Mouse (Mus musculus) forebrain, embryonic 13.5 days (tissue): ENCODE results near the gene Slc6a18. TPM values are rescaled to one million over a fixed set of nuclear protein-coding genes. Genes with fewer than 3 reads are reported as not detected.
A peak's percentile ranks its signal among the peaks of the same experiment; 100 is the strongest.
"Not testable (repeated sequence)": the region's sequence is repeated elsewhere in the genome, so short reads cannot be mapped to it uniquely, and the experiment has no call there.

Experiments
- ATAC-seq: fragments of 200-750 bp; cut with Nextera tagmentation; 2 replicates; pipeline ENCODE4 v1.8.0; 2017
- H3K27ac ChIP-seq: fragments of 300-500 bp; sonication (generic); 2 replicates; pipeline ENCODE4 v1.5.1; 2015; ENCODE audit warnings: inconsistent platforms, mild to moderate bottlenecking, moderate library complexity
- H3K27me3 ChIP-seq: fragments of 300-500 bp; sonication (generic); 2 replicates; pipeline ENCODE4 v1.6.1; 2015; ENCODE audit warnings: mild to moderate bottlenecking, inconsistent platforms
- H3K36me3 ChIP-seq: fragments of 300-500 bp; sonication (generic); 2 replicates; pipeline ENCODE4 v1.6.1; 2015; ENCODE audit warnings: mild to moderate bottlenecking, inconsistent platforms; ENCODE audit not compliant: poor library complexity, severe bottlenecking
- H3K4me1 ChIP-seq: fragments of 300-500 bp; sonication (generic); 2 replicates; pipeline ENCODE4 v1.6.1; 2015; ENCODE audit warnings: inconsistent platforms
- H3K4me2 ChIP-seq: fragments of 300-500 bp; sonication (generic); 2 replicates; pipeline ENCODE4 v1.6.1; 2015; ENCODE audit warnings: inconsistent platforms, mild to moderate bottlenecking, moderate library complexity
- H3K4me3 ChIP-seq: fragments of 300-500 bp; sonication (generic); 2 replicates; pipeline ENCODE4 v1.5.1; 2015; ENCODE audit warnings: mild to moderate bottlenecking, inconsistent platforms
- H3K9ac ChIP-seq: fragments of 300-500 bp; sonication (generic); 2 replicates; pipeline ENCODE4 v1.6.1; 2015; ENCODE audit warnings: mild to moderate bottlenecking, inconsistent platforms
- H3K9me3 ChIP-seq: fragments of 300-500 bp; sonication (generic); replicated peaks from 2 replicates; pipeline ENCODE4 v1.6.1; 2016; ENCODE audit warnings: inconsistent platforms
- WGBS: fragments of 180-500 bp; shearing (Covaris S2); methylation state at CpG from one replicate; pipeline ENCODE4 v1.1.7; 2015; 5-methylcytosine and 5-hydroxymethylcytosine counted together
- polyA plus RNA-seq: library from polyadenylated mRNA; unstranded; fragments of >200 nt; fragmentation: Nextera tagmentation; extraction: Ambion mirVana; gene quantifications from 2 replicates; pipeline ENCODE4 v1.2.1, GENCODE M21; 2015

Slc6a18 gene
- polyA plus RNA-seq = not detected in 2 replicates

DNA sequence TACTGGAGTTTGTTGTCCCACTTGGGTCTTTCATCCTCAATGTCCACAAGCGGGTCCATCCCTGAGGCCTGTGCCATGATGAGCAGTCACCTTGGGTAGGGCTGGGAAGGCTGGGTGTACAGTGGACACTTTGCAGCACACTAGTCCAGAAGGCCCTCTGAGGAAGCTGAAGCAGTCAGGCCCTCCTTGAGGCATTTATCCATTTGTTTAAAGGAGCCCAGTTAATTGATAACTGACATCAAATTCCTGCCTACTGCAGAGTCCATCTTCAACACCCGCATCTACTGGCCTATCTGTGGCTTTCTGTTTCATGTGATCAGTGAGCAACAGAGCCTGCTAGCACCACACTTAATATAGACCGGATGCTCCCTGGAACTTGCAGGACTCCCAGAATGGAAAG is at the start of gene Slc6a18:
Slc6a18 (minus strand) TSS at position 171 of the 400 bp plus-strand sequence.
- no peaks in the 10 kb centered on the region for H3K36me3 ChIP-seq
- no peaks in the 10 kb centered on the region for H3K9me3 ChIP-seq
- no peak within 1 kb of the TSS for H3K27ac ChIP-seq
- WGBS = 87% methylated on average over 3 of the region's 3 CpGs
- no peak for ATAC-seq
- peaks cover 4% of the 10 kb centered on the region; the same call in 1 of the 2 replicates for H3K27me3 ChIP-seq
- no peak within 1 kb of the TSS for H3K4me3 ChIP-seq
- no peak within 1 kb of the TSS for H3K4me2 ChIP-seq
- no peaks in the 10 kb centered on the region for H3K4me1 ChIP-seq
- H3K9ac ChIP-seq = no peak within 1 kb of the TSS

DNA sequence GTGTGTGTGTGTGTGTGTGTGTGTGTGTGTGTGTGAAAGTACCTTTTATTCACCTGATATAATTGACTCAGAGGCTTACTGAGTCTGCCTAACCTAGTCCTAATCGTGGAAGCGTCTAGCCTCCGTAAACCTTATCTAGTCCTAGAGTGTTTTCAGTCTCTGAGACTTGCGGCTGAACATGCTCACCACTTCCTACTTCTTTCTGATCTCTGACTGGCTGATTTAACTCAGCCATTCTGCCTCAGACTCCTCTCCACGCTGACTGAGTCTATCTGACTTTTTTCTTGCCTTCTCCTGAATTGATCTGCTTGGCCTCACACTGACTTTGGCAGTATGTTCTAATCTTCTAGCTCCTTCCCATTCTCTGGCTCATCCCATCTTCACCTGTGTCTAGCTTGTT is 47.5 kb upstream of the Slc6a18 start:
- Histone ChIP-seq H3K9ac (no peak overlapping the region), H3K27ac (no peak overlapping the region), H3K9me3 (no peaks in the 10 kb centered on the region), H3K36me3 (no peaks in the 10 kb centered on the region), H3K4me1 (no peaks in the 10 kb centered on the region), H3K27me3 (no peaks in the 10 kb centered on the region), H3K4me3 (no peak overlapping the region), H3K4me2 (no peak overlapping the region)
- no peak for ATAC-seq
- 81% methylated on average over 5 of the region's 5 CpGs for WGBS

DNA sequence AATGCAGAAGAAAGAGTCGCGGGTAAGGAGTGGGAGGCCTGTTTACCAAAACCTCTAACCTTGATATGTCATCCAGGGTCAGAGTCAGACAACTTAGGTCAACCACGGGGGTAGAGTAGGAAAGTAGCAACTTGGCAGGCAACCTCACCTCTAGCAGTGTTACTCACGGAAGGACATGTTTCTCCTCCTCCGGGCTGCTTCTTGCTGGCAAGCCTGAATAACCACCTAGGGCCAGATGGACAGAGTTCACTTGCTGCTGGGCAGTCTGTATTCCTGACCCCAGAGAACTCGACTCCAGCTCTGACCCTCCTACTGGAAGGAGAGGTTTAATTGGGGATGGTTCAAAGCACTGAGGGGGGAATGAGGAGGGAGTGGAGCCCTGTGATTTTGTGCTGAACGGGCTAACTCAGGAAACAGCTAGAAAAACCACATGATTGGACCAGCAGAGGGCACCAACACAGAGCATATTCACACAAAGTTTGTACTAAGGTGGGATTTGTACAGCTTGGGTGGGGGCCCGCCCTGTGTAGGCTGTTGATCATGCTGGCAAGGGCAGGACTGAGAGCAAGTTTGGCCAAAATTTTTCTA is 45.4 kb upstream of the Slc6a18 start:
- H3K4me3 ChIP-seq = no peak overlapping the region
- no peaks in the 10 kb centered on the region for H3K4me1 ChIP-seq
- WGBS = 39% methylated on average over 8 of the region's 8 CpGs
- ATAC-seq = 0 out of 2 replicates have a peak, but pooled peaks have one; percentile 30
- H3K36me3 ChIP-seq = no peaks in the 10 kb centered on the region
- H3K9ac ChIP-seq = no peak overlapping the region
- no peak overlapping the region for H3K27ac ChIP-seq
- no peaks in the 10 kb centered on the region for H3K9me3 ChIP-seq
- no peaks in the 10 kb centered on the region for H3K27me3 ChIP-seq
- no peak overlapping the region for H3K4me2 ChIP-seq

DNA sequence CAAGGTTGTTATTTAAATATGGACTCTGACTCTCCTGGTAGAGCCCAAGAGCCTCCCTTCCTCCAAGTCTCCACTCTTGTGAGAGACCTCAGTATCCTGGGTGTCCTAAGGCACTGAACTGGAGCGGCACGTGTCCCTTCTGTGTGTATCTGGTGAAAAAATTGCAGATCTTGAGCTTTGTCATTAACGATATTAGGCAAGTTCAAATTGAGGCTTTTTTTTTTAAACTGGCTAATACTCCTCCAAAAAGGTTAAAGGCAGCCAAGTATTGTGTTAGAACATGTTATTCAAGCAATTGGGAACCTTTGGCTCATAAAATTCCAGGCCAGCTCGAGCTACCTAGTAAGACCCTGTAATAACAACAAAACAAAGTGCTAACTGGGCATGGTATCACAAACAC is 42.4 kb upstream of the Slc6a18 start:
- H3K9me3 ChIP-seq = no peaks in the 10 kb centered on the region
- 83% methylated on average over 4 of the region's 4 CpGs for WGBS
- ATAC-seq = no peak
- H3K27ac ChIP-seq = no peak overlapping the region
- H3K9ac ChIP-seq = no peak overlapping the region
- no peaks in the 10 kb centered on the region for H3K4me1 ChIP-seq
- no peak overlapping the region for H3K4me2 ChIP-seq
- H3K27me3 ChIP-seq = no peaks in the 10 kb centered on the region
- H3K36me3 ChIP-seq = no peaks in the 10 kb centered on the region
- H3K4me3 ChIP-seq = no peak overlapping the region

DNA sequence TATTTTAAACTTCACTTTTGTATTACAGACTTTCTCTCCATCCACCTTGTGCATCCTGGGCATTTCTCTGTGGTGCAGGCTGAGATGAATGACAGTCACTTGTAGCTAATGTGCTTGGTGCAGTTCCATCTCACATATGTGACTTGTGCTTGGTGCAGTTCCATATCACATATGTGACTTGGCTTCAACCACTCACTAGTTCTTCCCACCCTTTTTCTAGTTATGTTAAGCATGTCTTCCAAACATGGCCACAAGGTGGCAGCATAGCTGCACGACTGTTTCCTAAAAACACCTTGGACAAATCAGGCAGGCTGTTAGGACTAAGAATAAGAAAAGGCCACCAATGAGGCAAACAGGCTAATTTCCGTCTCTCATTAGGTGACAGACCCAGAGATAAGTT is 40.4 kb upstream of the Slc6a18 start:
- no peaks in the 10 kb centered on the region for H3K9me3 ChIP-seq
- H3K4me1 ChIP-seq = no peaks in the 10 kb centered on the region
- WGBS = 2% methylated on average over 2 of the region's 2 CpGs
- no peak overlapping the region for H3K27ac ChIP-seq
- no peak overlapping the region for H3K9ac ChIP-seq
- H3K36me3 ChIP-seq = no peaks in the 10 kb centered on the region
- H3K27me3 ChIP-seq = no peaks in the 10 kb centered on the region
- H3K4me3 ChIP-seq = no peak overlapping the region
- peak; percentile 92 for ATAC-seq
- no peak overlapping the region for H3K4me2 ChIP-seq

DNA sequence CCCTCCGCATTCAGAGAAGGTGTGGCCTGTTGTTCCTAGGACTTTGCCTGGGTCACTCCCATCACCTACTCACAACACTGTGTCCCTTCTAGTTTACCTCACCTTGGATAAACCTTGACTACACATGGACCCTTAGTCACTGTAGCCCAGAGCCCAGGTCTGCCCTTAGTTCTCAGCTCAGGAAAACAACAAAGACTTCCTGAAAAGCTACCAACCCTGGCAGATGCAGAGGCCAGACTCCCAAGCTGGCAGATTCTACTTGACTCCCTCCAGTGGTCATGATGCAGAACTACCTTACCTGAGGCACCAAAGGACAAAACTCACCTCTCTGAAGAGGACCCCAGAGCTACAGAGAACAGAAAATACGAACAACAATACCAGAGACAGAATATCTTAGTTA is 36.2 kb upstream of the Slc6a18 start:
- Histone ChIP-seq H3K36me3 (no peaks in the 10 kb centered on the region), H3K9ac (no peak overlapping the region), H3K4me3 (no peak overlapping the region), H3K4me2 (no peak overlapping the region), H3K27ac (no peak overlapping the region), H3K4me1 (no peaks in the 10 kb centered on the region), H3K27me3 (no peaks in the 10 kb centered on the region), H3K9me3 (no peaks in the 10 kb centered on the region)
- 64% methylated on average over 2 of the region's 2 CpGs for WGBS
- ATAC-seq = no peak

DNA sequence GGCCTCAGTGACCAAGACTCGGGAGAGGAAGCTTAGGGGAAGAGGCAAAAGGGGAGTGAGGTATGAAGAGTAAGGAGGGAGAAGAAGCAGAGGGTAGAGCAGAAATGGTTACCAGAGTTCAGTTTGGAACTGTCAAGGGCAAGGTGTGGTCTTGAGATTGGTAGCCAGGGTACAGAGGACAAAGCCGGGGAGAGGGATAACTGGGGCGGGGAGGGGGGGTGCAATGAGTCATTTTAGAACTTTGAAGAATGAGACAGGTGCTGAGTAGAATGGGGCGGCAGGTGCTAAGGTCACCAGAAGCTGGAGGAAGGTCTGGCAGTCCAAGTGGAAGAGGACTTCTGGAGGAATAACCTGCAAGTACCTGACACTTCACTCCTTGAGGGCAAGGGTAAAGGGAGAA is 35.4 kb upstream of the Slc6a18 start:
- Histone ChIP-seq H3K4me3 (no peak overlapping the region), H3K27me3 (no peaks in the 10 kb centered on the region), H3K4me1 (no peaks in the 10 kb centered on the region), H3K9ac (no peak overlapping the region), H3K27ac (no peak overlapping the region), H3K4me2 (no peak overlapping the region), H3K36me3 (no peaks in the 10 kb centered on the region), H3K9me3 (no peaks in the 10 kb centered on the region)
- 68% methylated on average over 4 of the region's 4 CpGs for WGBS
- no peak for ATAC-seq

DNA sequence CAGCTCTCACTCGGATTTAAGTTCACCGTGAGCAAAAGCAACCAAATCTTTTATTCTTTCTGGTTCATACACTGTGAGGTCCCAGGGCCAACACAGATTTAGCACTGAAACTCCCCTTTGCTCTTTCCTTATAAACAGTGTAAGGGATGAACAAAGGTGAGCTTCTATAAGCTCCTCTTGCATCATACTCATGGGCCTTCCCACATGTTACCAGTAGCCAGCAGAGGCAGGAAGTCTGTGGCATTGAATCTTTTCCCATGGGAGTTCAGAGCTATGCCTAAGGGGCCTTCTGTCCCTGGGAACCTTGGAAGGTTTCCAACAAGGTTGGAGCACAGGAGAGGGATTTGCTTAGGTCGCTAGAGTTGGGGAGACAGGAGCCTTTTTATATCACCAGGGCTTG is 34.4 kb upstream of the Slc6a18 start:
- no peaks in the 10 kb centered on the region for H3K27me3 ChIP-seq
- H3K9ac ChIP-seq = no peak overlapping the region
- no peak overlapping the region for H3K4me2 ChIP-seq
- H3K27ac ChIP-seq = no peak overlapping the region
- no peak overlapping the region for H3K4me3 ChIP-seq
- 71% methylated on average over 3 of the region's 3 CpGs for WGBS
- H3K36me3 ChIP-seq = no peaks in the 10 kb centered on the region
- no peaks in the 10 kb centered on the region for H3K9me3 ChIP-seq
- ATAC-seq = no peak
- H3K4me1 ChIP-seq = no peaks in the 10 kb centered on the region

DNA sequence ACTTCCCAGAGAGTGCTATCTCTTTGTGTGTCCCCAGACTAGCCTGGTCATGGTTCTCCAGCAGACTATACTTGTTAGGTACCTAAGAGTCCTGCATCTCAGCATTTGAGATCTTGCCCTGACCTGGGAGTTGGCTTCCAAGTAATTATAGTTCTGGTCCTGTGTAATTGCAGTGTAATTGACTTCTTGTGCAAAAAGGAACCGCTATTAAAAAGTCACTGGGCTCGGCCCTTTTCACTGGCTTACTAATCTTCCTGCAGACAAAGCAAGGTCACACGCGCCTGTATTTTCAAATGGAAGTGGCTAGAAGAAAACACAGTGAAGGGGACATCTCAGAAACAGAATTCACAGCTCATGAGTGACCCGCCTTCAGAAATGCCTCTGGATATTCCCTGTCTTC is 34.0 kb upstream of the Slc6a18 start:
- no peak for ATAC-seq
- WGBS = 87% methylated on average over 5 of the region's 5 CpGs
- no peaks in the 10 kb centered on the region for H3K36me3 ChIP-seq

DNA sequence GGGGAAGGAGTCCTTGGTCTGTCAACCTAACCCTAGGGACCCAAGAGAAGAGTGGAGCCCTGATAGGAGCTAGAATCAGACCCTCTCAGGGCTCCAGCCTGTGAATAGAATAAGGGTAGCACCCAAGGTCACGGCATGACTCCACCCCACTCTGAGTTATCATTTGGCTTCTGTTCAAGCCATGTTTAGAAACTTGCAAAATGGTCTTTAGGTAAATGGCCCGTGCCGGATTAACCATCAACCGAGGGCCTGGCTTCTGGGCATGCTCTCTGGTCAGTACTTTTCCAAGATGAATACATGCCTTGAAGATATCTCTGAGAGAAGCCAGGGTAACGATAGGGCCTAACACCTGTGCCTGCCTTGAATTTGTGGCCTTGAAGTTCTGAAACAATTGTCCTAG is 33.4 kb upstream of the Slc6a18 start:
- H3K27ac ChIP-seq = no peak overlapping the region
- H3K9ac ChIP-seq = no peak overlapping the region
- H3K9me3 ChIP-seq = no peaks in the 10 kb centered on the region
- no peak overlapping the region for H3K4me3 ChIP-seq
- ATAC-seq = no peak
- no peaks in the 10 kb centered on the region for H3K4me1 ChIP-seq
- H3K4me2 ChIP-seq = no peak overlapping the region
- WGBS = 91% methylated on average over 5 of the region's 5 CpGs
- H3K27me3 ChIP-seq = no peaks in the 10 kb centered on the region
- H3K36me3 ChIP-seq = no peaks in the 10 kb centered on the region

More for the DNA sequence above, 34.0 kb upstream of the Slc6a18 start:
- no peaks in the 10 kb centered on the region for H3K4me1 ChIP-seq
- H3K9ac ChIP-seq = no peak overlapping the region
- no peak overlapping the region for H3K4me2 ChIP-seq
- no peaks in the 10 kb centered on the region for H3K27me3 ChIP-seq
- no peak overlapping the region for H3K27ac ChIP-seq
- no peaks in the 10 kb centered on the region for H3K9me3 ChIP-seq
- no peak overlapping the region for H3K4me3 ChIP-seq

DNA sequence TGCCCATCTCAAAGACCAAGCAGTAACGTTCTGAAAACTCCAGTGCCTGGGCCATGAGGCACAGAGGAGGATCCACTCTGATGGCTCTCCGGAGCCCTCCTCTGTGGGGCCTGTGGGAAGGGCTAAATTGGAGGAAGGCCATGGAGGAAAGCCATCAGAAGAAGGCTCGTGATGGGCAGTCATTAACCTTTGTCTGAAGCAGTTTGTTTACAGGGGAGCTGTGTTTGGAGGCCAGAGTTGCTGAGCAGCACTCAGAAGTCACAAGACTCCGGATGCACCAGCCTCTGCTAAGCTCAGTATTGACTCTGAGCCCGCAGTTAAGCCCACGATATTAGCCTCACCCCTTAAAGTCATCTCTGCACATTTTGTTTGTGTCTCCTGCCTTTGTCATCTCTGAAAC is 31.7 kb upstream of the Slc6a18 start:
- Histone ChIP-seq H3K27me3 (no peaks in the 10 kb centered on the region), H3K9me3 (no peaks in the 10 kb centered on the region), H3K36me3 (no peaks in the 10 kb centered on the region), H3K9ac (no peak overlapping the region), H3K4me1 (no peaks in the 10 kb centered on the region), H3K4me3 (no peak overlapping the region), H3K27ac (no peak overlapping the region), H3K4me2 (no peak overlapping the region)
- ATAC-seq = no peak
- WGBS = 76% methylated on average over 6 of the region's 6 CpGs

DNA sequence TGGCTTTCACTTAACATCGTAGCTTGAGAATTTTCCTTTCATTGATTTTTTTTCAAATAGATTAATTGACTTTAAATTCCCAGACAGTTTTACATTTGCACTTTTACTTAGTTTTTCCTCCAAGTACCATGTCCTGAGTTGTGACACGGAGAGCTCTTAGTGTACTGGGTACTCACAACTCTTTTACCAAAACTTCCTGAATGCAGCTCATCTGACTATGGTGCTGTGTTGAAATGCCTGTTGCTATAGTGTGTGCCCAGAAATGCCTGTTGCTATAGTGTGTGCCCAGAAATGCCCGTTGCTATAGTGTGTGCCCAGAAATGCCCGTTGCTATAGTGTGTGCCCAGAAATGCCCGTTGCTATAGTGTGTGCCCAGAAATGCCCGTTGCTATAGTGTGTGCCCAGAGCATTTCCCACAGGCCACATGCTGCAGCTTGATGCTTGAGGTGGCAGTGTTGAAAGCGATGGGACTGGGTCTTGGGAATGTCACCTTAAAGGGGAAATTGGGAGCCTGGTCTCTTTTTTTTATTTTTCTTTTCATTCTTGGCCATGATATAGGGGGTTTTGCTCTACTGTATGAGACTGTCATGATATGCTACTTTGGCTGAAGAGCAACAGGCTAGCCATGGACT is 27.0 kb upstream of the Slc6a18 start, which contains the start of gene Slc6a19:
Slc6a19 (minus strand) TSS at position 172 of the 632 bp plus-strand sequence.
- no peak for ATAC-seq
- Histone ChIP-seq H3K9ac (no peak within 1 kb of the TSS), H3K36me3 (no peaks in the 10 kb centered on the region), H3K27ac (no peak within 1 kb of the TSS), H3K4me2 (no peak within 1 kb of the TSS), H3K27me3 (no peaks in the 10 kb centered on the region), H3K9me3 (no peaks in the 10 kb centered on the region), H3K4me1 (no peaks in the 10 kb centered on the region), H3K4me3 (no peak within 1 kb of the TSS)
- 71% methylated on average over 7 of the region's 7 CpGs for WGBS

DNA sequence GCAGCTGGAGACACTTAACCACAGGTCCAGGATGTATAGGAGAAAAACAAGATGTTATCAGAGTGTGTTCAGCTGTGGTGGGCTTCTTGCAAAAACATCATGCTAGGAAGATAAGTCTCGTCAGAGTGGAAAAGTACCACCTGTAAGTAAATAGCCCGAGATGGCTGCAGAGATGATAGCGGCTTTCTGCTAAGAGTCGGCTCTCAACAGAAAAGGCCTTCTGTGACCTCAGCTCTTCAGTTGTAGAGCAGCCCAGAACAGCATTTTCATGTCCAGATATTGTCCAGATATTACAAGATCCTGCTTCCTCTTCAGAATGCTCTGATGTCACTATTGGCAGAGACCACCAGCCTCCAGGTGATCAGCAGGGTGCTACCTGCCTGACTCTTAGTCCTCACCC is 25.7 kb upstream of the Slc6a18 start:
- ATAC-seq, H3K27me3 ChIP-seq, H3K4me1 ChIP-seq, H3K4me3 ChIP-seq, H3K9ac ChIP-seq, H3K36me3 ChIP-seq, H3K27ac ChIP-seq, H3K4me2 ChIP-seq, H3K9me3 ChIP-seq: not testable (repeated sequence)
- WGBS = 88% methylated on average over 4 of the region's 4 CpGs
